Mouse (Mus musculus): ENCODE data around the gene 0610030E20Rik. TPM values are rescaled to one million over a fixed set of nuclear protein-coding genes. Genes with fewer than 3 reads are reported as not detected.

0610030E20Rik gene
- total RNA-seq, 2 experiments from 2014 or later, result 24.1 to 30.5 TPM

GRCm38 (mm10) chr6:72370091-72370490, 23.0 kb downstream of the 0610030E20Rik start:
- peak; percentile 84 for DNase-seq

GRCm38 (mm10) chr6:72371147-72371546, 24.0 kb downstream of the 0610030E20Rik start:
- peak in 1 of 2 experiments; percentile 71 for DNase-seq

GRCm38 (mm10) chr6:72371571-72371970, 24.5 kb downstream of the 0610030E20Rik start:
- DNase-seq, result no peak

- DNase-seq, result peak in 1 of 2 experiments; percentile 58
These were observed 26.1 kb downstream of the 0610030E20Rik start for GRCm38 (mm10) chr6:72373184-72373583.

GRCm38 (mm10) chr6:72374206-72374605, 27.1 kb downstream of the 0610030E20Rik start:
- DNase-seq, result no peak

- no peak for DNase-seq
These were observed 27.9 kb downstream of the 0610030E20Rik start for GRCm38 (mm10) chr6:72374820-72375563.

GRCm38 (mm10) chr6:72378510-72379234, 31.6 kb downstream of the 0610030E20Rik start:
- no peak for DNase-seq

GRCm38 (mm10) chr6:72379377-72380130, 32.4 kb downstream of the 0610030E20Rik start:
- DNase-seq, result no peak

- DNase-seq, result peak; percentile 90 to 95
These were observed 33.1 kb downstream of the 0610030E20Rik start, which contains the start of gene Vamp5 for GRCm38 (mm10) chr6:72380131-72380770. TSS of gene Vamp5 (minus strand) at chr6:72380468.

- no peak for DNase-seq
These were observed 35.4 kb downstream of the 0610030E20Rik start for GRCm38 (mm10) chr6:72382494-72382893.

- DNase-seq, result no peak
These were observed 36.2 kb downstream of the 0610030E20Rik start for GRCm38 (mm10) chr6:72383142-72383820.

- DNase-seq, result no peak
These were observed 36.8 kb downstream of the 0610030E20Rik start for GRCm38 (mm10) chr6:72383952-72384351.

- no peak for DNase-seq
These were observed 38.1 kb downstream of the 0610030E20Rik start for GRCm38 (mm10) chr6:72385258-72385657.

- no peak for DNase-seq
These were observed 39.4 kb downstream of the 0610030E20Rik start for GRCm38 (mm10) chr6:72386561-72386960.

GRCm38 (mm10) chr6:72387816-72388215, 40.7 kb downstream of the 0610030E20Rik start:
- no peak for DNase-seq

- no peak for DNase-seq
These were observed 41.1 kb downstream of the 0610030E20Rik start for GRCm38 (mm10) chr6:72388266-72388665.

GRCm38 (mm10) chr6:72388791-72389329, 41.7 kb downstream of the 0610030E20Rik start:
- no peak for DNase-seq

- peak in 1 of 2 experiments; percentile 27 for DNase-seq
These were observed 42.4 kb downstream of the 0610030E20Rik start for GRCm38 (mm10) chr6:72389471-72389940.

GRCm38 (mm10) chr6:72389941-72390771, 43.0 kb downstream of the 0610030E20Rik start, which contains the start of gene Vamp8:
TSS of gene Vamp8 (minus strand) at chr6:72390703.
- peak; percentile 88 to 93 for DNase-seq
